Mouse (Mus musculus): ENCODE results near the gene Nectin3.

The Nectin3 gene

DNA sequence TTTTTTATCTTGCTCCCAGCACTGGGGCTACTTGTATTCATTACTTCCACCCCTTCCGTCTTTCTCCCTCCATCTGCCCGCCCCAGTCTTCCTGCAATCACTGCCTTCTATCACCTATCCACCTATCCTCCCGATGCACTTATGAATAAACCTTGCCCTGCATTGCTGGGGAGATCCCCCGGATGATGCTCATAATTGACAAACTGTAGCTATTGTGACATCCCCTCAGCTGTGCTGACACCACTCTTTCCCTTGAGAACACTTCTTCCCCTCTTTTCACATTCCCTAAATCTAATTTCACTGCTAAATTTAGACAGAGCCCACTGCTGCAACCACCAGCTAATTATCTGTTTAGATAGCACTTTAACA is at the start of gene Nectin3:
Gene Nectin3 (minus strand): TSS at position 105 of the 369 bp plus-strand sequence.
- no peak for DNase-seq

DNA sequence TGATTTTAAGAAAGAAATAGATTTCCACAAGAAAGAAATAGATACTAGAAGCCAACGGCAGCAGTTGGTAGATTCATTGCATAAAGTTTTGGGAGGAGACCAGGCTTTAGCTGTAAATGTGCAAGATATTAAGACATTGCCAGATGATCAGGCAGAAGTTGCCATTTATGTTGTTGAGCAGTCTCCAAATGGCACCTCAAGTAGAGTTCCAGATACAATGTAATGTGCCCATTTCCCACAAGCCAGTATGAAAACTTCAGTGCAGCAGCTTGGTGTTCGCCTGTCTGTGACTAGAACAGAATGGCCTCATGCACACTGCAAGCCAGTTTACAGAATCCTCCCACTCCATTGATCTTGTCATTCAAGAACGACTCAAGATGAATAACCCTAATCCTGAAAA is 39.8 kb upstream of the Nectin3 start:
- no peak for DNase-seq

DNA sequence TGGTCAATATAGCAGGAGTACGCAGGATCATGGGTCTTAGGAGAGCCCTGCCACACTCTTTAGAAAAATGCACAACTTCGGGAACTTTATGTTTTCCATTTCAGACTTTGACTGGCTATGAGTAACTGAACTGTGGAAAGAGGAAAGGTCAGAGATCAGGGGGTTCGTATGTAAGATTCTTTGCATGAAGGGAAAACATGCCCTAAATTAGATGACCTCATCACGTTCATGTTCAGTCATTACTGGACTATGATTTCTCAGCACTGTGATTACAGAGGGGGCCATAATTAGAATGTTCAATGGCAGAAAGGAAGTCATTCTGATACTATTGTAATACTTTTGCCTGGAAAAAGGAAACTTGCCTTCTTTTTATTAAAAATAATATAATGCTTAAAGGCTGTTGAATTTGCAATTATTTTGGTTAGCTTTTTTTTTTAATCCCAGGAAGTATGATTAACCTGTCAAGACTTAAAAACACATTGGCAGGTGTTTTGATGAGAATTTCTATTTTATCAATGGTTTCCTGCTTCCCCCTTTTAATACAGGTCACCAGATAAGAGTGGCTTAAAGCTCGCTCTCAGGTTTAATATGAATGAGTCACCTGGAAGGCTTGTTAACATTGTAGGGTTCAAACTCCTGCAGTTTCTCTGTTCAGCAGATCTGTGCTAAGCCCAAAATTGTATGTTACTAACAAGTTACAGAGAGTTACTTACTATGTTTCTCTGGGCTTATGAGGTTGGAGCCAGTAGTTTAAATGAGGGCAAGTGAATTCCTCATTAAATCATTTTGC is 34.3 kb upstream of the Nectin3 start:
- DNase-seq = no peak

DNA sequence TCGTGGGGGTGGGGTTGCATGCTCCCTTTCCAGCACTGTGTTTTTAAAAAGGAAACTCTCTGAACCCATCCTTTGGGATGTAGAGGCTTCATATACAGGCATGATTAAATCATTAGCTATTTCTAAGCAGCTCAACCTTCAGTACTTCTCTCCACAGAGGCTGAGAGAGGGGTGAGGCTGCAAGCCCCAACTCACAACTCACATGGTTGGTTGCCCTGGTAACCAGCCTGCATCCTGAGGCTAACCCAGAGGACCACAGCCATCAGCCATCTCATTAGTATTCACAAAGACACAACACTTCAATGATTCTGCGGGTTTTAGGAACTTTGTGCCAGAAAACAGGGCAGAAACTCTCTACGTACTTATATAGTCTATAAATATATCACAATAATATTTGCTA is 32.7 kb upstream of the Nectin3 start:
- no peak for DNase-seq

DNA sequence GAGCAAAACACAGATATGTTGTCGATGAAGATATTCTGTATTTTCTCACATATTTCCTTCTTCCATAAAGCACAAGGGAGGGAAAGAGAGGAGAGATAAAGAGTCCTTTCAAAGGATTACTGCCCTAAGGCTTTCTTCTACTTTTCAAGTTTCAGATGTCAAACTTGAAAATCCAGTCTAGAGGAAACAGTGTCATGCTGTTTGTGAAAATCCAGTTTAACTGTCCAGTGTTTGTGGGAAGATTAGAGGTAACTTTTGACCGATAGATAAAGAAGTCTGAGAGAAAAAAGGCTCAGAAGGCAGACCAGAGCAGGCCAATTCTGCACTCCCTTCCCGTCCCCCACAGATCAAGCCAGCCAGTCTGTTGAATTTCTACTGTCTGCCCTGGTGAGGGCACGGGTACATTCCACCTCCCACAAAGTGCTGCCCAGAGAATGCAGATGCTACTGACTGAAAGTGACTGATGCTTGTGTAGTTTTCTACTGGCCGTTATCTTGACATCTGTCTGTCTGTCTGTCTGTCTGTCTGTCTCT is 22.6 kb upstream of the Nectin3 start:
- DNase-seq = no peak

DNA sequence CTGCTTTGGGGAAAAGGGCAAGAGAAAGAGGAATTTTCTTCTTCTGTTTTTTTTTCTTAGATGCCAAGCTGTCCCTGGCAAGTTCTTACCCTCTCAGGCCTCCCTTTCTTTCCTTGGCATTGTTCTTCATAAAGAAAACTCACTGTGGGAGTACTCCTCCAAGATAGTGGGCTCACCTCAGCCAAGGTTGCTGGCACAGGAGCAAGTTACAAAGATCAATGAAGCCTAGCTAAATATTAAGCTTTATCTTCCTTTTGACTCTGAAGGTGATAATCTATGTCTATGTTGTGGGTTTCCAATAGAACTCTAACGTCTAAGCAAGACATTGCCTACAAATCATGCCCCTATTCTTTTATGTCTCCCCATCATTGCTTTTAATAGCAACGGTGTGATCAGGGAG is 21.3 kb upstream of the Nectin3 start:
- DNase-seq = no peak

DNA sequence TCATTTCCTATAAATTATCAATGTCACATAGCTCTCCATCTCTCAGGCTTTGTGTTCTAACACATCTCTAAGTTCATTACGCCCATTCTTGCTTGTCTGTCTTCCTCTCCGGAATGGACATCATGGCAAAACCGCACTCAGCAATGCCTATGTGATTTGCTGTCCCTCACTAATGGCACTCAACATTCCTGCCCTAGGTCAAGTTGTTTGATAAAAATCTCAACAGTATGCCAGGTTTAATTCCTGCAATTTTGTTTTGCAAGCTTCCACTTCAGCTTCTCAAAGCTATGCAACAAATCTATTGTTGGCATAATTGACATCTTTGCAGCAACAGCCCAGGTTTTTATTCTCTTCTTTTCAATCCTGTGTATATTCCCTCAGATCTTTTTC is 9.6 kb upstream of the Nectin3 start:
- no peak for DNase-seq

DNA sequence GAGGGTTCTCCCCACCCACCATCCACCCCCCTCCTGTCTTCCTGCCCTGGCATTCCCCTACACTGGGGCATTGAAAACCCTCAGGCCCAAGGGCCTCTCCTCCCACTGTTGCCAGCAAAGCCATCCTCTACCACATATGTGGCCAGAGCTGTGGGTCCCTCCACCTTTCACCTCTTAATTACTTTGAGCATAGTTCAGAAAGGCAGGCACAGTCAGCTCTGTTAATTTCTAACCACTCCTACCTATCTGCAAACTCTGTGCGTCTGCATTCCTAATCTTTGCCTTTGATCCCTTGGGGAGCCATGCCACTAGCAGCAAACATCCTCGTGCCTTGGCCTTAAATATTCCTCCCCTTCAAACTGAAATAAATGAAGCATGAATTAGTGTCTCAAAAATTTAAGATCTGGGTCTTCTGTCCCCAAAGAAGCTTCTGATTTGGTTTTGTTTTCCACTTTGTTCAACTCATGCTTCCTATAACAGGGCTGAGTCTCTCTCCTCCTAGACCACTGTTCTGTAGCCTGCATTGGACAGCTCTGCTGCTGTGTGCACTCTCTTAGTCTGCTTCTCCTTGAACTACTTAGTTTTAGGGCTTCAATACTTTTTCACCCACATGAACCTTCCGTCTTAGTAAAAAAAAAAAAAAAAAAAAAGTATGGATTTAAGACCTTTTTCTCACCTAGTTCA is 9.1 kb upstream of the Nectin3 start:
- no peak for DNase-seq

DNA sequence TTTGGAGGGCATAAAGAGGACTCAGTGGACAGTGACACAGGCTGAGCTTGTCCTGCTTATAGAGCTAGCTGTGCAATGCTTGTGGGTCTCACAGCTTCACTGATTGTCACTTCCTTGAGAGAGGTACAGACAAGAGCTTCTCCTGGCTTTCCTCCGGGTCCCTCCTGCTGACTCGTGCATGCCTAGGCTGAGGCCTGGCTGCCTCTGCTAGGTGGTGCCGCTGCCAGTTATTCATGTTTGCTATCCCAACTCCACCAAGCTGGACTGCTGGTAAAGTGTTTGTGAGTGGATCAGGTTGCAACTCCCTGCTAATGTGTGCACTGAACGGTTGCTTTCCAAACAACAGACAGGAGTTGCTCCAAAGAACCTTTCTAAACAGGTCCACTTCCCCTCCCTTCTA is 5.7 kb upstream of the Nectin3 start:
- DNase-seq = no peak

DNA sequence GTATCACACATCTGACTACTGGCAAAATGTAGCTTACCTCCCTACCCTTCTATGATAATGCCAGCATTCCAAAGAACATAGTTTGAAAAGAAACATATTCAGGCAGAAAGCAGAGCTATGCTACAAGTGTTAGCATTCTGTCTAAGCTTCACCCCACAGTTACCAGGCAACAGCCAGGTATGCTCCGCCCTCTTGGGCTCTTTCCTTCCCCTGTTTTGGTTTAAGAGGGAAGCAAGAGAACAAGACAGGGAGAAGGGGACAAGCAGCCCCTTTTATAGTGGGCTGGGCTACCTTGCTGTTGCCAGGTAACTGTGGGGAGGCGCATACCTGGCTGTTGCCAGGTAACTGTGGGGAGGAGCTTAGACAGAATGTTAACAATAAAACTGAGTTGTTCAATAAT is 4.0 kb upstream of the Nectin3 start:
- DNase-seq = no peak

DNA sequence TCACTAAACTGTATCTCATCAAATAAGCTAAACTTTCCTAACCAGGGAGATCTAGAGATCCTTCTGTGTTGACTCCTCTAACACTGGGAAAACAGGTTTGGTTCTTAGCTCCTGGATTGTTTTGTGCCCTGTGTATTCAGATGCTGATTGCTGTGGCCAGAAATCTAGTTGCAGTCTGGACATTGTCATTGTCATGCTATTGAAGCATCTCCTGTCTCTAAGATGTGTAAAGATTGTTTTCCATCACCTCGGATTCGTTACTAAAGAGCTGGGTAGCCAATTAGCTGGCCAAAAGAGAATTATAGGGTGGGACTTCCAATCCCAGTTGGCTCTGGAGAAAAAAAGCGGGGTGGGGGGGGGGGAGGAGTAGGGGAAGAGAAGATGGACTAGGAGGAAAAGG is 2.4 kb upstream of the Nectin3 start:
- no peak for DNase-seq

DNA sequence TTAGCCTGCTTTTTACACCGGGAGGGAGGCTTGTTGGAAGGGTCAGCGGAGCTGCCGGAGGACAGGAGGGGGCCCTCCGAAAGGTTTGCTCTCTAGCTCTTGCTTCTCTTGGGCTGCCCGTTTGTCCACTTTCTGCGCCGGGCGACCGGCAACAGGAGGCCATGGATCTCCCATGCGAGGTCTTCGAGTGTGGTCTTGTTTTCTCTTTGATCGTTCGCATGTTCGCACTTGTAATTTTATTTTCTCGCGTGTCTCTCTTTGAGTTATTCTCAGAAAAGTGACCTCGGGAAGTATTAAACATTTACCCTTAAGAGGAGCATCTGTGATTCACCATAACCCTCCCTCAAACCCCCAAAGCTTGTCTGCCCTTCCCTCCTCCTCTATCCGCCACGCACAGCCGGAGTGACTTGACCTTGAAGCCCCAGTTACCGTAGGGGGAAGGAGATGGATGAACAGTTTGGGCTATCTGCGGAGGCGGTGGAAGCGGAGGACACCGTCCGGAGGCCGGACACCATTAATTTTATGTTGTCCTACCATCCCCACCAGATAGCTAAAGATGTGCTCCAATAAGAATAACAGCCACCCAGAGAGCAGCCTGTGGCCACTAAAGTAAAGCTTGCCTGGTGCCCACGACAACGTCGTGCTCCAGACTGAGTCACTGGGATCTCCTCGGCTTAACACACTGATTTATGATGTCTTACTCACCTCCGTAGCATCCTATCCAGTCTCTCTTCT is 472 bp downstream of the Nectin3 start:
- DNase-seq = peak; percentile 43 to 59

DNA sequence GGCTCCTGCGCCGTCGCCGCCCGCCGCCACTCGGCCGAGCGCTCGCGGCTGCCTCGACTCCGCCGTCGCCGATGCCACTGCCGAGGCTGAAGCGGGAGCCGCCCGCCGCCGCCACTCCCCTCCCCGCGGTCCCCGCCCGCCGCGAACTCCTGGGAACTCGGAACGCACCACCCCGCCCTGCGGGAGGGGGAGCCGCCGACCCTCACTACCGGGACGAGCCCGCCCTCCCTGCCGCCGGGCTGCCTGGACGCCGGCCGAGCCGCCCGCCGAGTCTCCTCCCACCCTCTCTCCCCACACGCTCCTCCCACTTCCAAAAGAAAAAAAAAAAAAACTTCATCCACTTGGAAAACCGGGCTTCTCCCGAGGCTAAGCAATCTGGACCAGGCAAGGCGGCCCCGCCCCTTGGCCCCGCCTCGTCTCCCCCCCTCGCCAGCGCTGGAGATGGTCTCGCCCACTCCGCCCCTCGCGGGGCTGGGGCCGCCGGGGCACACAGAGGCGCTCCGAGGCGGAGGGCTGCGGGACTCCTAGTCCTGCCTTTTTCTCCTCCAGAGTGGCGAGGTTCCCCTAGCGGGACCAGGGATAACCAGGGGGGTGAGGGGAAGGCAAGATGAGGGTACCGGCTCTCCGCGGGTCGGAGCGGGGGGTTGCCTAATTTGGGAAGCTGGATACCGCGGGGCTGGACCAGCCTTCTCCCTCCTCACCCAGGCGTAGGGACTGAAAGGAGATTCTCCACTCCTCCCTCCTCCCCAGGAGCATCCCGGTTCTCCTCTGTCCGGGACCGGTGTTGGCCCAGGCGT is 1.2 kb downstream of the Nectin3 start:
- peak; percentile 93 to 96 for DNase-seq

DNA sequence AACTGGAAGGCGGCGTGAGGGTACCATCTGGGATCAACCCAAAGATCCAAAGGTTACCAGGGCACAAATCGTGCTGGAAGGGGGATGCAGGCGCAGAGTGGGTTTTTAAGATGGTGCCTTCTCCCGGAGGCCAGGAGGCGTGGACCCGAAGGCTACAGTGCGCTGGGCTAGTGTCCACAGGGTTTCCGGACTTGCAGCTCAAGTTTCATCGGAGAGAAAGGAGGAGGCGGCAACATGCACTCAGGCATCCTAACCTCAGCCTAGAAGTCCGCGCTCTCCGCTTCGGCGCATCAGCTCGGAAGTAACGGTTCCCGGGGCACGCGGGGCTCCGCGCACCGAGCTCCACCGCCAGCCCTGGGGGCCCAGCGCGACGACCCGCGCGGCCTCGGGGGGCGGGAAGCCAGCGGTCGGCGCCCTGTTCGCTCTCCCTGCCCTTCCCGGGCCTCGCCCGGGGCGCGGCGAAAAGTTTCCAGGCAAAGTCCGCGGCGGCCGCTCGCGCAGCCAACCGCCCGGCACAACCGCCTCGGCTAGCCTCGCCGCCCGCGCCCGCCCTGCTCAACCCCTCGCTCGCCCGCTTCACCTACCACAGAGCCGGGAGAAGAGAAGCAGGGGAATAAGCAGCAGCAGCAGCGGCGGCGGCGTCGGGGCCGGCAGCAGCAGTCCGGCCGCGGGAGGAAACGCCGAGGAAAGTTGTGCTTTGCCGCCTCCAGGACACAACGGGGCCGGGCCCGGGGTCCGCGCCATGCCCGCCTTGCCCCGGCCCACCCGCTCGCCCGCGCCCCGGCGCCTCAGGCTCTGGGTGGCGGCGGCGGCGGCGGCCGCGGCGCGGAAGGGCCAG is 2.1 kb downstream of the Nectin3 start:
- DNase-seq = peak; percentile 39 to 62

DNA sequence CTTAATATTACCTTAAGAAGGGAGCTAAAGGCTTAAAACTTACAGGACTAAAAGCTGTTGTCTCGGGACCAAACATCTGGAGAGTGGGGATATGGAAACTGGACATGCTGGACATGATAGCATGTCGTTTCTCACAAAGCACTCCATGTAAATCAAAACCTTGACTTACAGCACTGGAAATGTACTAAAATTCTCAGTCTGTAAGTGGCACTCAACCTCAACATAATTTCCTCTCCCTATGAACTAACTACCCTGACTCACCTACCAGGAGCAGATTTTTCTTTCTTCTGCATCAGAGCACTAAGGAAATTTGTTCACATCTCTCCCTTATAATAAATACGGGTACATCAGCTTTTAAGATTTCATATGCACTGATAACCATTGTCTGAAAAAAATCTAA is 3.1 kb downstream of the Nectin3 start:
- DNase-seq = no peak

DNA sequence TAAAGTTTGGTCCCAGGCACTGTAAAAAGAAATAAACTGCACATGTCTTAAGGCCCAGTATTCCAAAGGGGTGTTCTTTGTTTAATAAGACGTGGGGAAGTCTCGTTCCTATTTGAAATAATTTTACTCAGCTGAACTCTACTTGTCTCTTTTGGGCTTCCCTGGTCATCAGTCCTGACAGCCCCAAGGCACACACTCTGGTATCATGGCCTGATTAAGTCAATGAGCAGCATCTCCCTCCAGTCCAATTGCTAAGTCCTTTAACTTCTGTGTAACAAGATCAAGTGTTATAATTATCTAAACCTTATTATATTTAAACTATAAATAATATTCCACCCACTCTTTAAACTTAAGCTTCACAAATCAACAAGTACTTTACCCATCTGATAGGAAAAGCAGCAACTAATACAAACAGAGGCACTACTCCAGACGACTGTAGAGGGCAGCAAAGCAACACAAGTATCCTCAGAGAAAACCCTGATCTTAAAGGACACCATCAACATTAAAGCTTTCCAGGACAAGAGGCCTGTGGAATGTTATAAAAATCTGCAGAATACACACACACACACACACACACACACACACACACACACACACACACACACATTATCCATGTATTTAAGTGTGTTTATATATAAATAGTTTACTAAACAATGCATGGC is 10.8 kb downstream of the Nectin3 start:
- peak; percentile 70 to 71 for DNase-seq

DNA sequence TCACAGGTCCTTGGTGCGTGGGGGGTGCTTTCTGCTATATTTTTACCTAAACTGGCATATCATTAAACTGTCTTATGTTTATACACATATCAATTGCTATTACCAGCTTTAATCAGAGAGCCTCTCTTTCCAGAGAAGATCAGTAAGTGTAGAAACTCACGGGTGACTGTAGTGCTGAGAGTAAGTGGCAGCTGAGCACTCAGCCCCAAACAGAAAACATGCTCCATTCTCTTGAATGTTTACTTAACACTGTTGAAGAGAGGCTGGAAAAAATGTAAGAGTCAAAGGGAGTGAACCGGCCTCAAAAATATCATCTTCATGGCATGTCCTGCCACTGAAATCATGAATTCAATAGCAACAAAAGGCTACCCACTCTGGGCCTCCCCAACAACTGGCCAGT is 21.0 kb downstream of the Nectin3 start:
- no peak for DNase-seq

DNA sequence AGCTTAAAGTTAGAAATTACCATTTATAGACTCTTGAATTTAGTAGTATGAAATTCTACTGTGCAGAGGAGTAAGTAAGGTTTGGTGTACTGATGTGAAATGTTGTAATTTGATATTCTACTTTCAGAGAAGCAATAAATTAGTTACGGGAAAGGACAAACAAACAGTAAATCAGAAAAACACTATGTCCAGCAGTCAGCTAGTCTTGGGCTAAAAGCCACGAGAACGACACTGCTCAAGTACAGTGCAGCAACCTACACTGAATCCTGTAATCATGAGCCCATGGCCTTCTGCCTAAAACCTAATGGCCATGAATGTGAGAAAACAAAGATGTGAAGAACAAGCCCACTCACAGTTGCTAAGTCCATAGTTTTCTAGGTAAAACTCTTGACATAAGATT is 46.9 kb downstream of the Nectin3 start:
- DNase-seq = no peak

DNA sequence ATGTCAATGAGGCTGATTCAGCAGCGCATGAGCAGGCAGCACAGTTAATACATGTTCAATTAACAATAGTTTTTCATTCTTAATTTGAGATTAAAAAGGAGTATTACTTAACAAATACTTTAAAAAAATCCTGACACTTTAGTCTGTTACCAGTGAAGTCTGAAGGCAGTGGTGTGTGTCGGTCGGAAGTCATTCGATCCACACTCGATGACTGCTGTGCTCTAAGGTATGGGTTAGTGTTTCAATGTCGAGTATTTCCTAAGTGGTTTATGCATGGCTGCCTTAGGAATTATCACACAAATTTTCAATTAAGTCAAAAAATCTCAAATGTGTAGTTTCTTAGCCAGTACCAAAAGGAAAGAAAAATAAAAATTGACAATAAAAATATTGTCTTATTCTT is 49.3 kb downstream of the Nectin3 start:
- DNase-seq = no peak

DNA sequence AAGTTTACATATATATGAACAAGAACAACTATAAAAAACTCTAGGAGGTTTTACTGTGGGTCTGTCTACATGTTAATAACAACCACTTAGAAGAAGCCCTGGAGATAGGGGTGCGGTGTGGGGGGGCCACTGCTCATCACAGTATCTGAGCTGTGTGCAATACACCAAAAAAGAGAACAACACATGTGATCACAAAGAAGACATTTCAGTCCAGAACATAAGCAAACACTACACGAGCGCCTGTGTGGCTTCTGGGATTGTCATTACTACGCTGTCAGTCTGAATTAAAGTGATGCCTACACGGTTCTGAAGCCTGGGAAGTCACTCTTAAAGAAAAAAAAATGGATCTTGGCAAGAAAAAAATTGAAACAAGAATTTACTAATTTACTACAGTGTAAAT is 67.0 kb downstream of the Nectin3 start:
- DNase-seq = no peak

DNA sequence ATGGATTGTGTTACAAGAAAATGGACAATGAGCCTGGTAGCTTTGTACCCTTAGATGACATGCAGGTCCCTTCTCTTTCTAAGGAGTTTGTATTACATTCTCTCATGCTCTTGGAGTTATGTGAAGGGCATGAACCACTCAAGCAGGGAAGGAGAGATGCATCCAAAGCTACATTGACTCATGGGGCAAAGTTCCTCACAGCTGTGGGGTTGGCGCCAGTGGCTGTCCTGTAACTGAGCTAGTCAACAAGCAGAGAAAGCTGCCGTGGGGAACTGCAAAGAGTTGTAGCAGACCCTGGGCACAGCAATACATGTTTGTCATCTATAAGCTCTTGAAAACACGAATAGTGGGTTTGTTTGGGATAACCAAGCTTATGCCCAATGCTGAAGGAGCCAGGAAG is 82.1 kb downstream of the Nectin3 start:
- DNase-seq = no peak

DNA sequence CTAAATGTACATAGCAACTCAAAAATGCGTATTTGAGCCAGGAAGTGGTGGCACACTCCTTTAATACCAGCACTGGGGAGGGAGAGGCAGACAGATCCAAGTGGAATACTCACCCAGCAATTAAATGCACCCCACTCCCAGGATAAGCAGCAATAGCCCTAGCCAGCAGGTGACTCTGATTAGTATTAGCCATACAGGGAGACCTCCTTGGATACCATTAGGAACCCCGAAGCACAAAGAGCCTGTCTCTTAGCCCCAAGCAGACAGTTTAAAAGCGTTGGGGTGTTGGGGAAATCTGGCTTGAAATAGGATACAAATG is 87.6 kb downstream of the Nectin3 start:
- no peak for DNase-seq
